Mouse (Mus musculus): ENCODE data around the gene Arvcf.

DNA sequence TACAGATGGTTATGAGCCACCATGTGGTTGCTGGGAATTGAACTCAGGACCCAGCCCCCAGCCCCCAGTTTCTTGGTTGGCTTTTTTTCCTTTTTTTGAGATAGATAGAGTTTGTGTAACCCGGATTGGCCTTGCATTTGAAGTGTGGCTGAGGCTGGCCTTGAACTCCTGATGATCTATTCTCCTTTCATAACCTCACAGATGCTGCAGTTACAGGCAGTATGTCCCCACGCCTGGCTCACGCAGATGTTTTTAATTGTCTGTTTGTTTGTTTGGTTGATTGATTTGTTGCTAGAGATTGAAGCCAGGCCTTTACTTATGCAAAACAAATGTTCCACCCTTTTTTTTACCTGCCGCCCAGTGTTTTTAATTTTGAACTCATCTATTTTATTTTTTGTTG is 18.9 kb downstream of the Arvcf start:
- TF ChIP-seq CTCF (IDR thresholded peaks at IDR 0.05; ENCODE audit: low read depth) (no peak), EP300 (IDR thresholded peaks at IDR 0.05; ENCODE audit: low read depth) (no peak)
